Mouse (Mus musculus) adrenal gland, postnatal 14 days (tissue): ENCODE data around the gene Lsm4. TPM values are rescaled to one million over a fixed set of nuclear protein-coding genes. Genes with fewer than 3 reads are reported as not detected.

Experiments used
- DNase-seq: peaks from one replicate; pipeline ENCODE4 v3.0.0; 2021; ENCODE audit warnings: mixed read lengths
- long read RNA-seq, 2 experiments: library from polyadenylated mRNA; stranded (forward); transcript quantifications; one replicate each; pipeline ENCODE4 v2.0.0; 2021
- total RNA-seq: library from RNA; stranded (reverse); gene quantifications from 2 replicates; pipeline ENCODE4 v1.2.3, GENCODE M21; 2021

The Lsm4 gene
- 76.0 and 78.6 TPM in 2 replicates for total RNA-seq
- long read RNA-seq, experiment 1, transcript Lsm4-201 (5 exons, 925 nt): major isoform, 155 of 194 reads
- long read RNA-seq, experiment 1, partial matches to known transcripts: 30 of 194 reads
- long read RNA-seq, experiment 1, other reads (novel, unspliced or antisense): 9 of 194 reads
- long read RNA-seq, experiment 2, transcript Lsm4-201 (5 exons, 925 nt): major isoform, 120 of 146 reads
- long read RNA-seq, experiment 2, partial matches to known transcripts: 22 of 146 reads
- long read RNA-seq, experiment 2, other reads (novel, unspliced or antisense): 4 of 146 reads

- DNase-seq: peak; percentile 97
Measured at GRCm38 (mm10) chr8:70673079-70673856, at the start of gene Lsm4. Gene Lsm4, plus strand, starts transcription at chr8:70673248.

- DNase-seq: peak; percentile 78
Measured at GRCm38 (mm10) chr8:70625104-70625503, 47.9 kb upstream of the Lsm4 start.

GRCm38 (mm10) chr8:70627041-70627440 is 46.0 kb upstream of the Lsm4 start:
- peak; percentile 33 for DNase-seq

- no peak for DNase-seq
Measured at GRCm38 (mm10) chr8:70628986-70629490, 44.0 kb upstream of the Lsm4 start.

- DNase-seq: peak; percentile 93
Measured at GRCm38 (mm10) chr8:70629574-70630531, 43.2 kb upstream of the Lsm4 start.

GRCm38 (mm10) chr8:70630532-70631381 is 42.3 kb upstream of the Lsm4 start:
- DNase-seq: peak; percentile 90

- peak; percentile 67 for DNase-seq
Measured at GRCm38 (mm10) chr8:70631436-70631835, 41.6 kb upstream of the Lsm4 start.

GRCm38 (mm10) chr8:70632346-70632892 is 40.6 kb upstream of the Lsm4 start, which contains the start of gene Gdf15:
Gene Gdf15, minus strand, starts transcription at chr8:70632456.
- no peak for DNase-seq

GRCm38 (mm10) chr8:70634066-70634465 is 39.0 kb upstream of the Lsm4 start:
- DNase-seq: peak; percentile 74

- no peak for DNase-seq
Measured at GRCm38 (mm10) chr8:70635527-70635926, 37.5 kb upstream of the Lsm4 start.

GRCm38 (mm10) chr8:70636838-70637237 is 36.2 kb upstream of the Lsm4 start:
- no peak for DNase-seq

- no peak for DNase-seq
Measured at GRCm38 (mm10) chr8:70638752-70639151, 34.3 kb upstream of the Lsm4 start.

GRCm38 (mm10) chr8:70643019-70643418 is 30.0 kb upstream of the Lsm4 start:
- DNase-seq: no peak

- no peak for DNase-seq
Measured at GRCm38 (mm10) chr8:70644065-70644464, 29.0 kb upstream of the Lsm4 start.

GRCm38 (mm10) chr8:70645501-70646224 is 27.4 kb upstream of the Lsm4 start:
- peak; percentile 76 for DNase-seq

GRCm38 (mm10) chr8:70646369-70646768 is 26.7 kb upstream of the Lsm4 start:
- DNase-seq: no peak

- DNase-seq: peak; percentile 59
Measured at GRCm38 (mm10) chr8:70646775-70647174, 26.3 kb upstream of the Lsm4 start.

GRCm38 (mm10) chr8:70647343-70648163 is 25.5 kb upstream of the Lsm4 start:
- peak; percentile 68 for DNase-seq

- no peak for DNase-seq
Measured at GRCm38 (mm10) chr8:70648164-70648442, 24.9 kb upstream of the Lsm4 start.
